Mouse (Mus musculus) spleen, adult 12 weeks (tissue): ENCODE results near the gene Mrap.

Experiments used
- DNase-seq: peaks from one replicate; pipeline ENCODE4 v3.0.0; 2022; ENCODE audit warnings: low spot score

The Mrap gene

DNA sequence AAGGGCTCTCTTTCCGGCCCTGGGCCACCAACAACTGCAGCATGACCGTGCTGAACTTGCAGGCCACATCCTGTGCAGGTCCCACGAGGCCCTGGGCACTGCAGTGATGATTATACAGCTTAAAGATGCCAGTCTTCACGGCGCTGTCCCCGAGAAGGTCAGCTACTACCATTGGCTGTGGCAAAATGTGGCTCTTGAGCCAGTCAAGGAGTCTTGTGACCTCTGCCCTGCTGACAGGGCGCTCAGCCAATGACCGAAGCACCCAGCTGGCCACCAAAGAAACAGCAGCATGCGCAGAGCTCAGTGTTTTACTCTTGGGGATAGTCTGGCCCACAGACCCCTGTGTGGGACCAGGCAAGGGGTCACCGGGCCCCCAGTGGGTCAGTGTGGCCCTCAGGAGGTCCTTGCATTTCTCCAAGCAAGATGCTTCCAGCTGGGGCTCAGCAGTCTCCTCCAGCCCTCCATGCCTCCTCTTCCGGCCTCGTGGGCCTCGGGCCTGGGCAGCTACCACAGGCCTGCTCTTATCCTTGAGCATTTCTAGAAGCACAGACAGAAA is 15.5 kb downstream of the Mrap start:
- no peak for DNase-seq

DNA sequence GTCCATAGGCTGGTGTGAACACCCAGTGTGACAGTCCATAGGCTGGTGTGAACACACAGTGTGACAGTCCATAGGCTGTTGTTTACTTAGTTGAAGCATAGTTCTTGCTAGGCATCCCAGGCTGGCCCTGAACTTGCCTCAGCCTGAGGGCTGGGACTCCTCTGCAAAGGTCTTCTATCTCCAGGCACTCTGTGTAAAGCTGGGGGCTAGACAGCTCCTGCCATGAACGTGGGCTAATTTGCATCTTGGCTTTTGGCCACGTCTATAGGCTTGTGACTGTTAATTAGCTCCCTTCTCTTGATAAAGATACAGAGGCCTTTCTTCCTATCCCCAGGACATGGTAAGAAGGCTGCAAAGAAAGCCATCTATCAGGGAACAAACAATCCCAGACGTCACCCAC is 21.3 kb downstream of the Mrap start:
- no peak for DNase-seq

DNA sequence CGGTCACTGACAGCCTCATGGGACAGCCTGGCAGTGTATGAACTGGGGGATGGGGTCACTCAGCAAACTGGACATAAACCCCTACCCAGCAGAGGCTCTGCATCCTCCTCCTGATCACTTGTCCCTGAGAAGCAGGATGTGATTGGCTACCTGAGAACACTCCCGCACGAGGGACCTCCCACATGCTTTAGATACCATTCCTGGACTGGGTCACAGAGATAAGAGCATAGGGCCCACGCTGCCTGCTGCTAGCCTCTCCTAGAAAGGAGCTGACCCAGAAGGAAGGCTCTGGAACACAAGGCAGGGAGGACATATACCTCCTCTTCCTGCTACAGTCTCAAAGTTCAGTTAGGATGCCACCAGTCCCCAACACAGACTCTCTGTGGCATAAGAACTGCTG is 22.5 kb downstream of the Mrap start:
- no peak for DNase-seq

DNA sequence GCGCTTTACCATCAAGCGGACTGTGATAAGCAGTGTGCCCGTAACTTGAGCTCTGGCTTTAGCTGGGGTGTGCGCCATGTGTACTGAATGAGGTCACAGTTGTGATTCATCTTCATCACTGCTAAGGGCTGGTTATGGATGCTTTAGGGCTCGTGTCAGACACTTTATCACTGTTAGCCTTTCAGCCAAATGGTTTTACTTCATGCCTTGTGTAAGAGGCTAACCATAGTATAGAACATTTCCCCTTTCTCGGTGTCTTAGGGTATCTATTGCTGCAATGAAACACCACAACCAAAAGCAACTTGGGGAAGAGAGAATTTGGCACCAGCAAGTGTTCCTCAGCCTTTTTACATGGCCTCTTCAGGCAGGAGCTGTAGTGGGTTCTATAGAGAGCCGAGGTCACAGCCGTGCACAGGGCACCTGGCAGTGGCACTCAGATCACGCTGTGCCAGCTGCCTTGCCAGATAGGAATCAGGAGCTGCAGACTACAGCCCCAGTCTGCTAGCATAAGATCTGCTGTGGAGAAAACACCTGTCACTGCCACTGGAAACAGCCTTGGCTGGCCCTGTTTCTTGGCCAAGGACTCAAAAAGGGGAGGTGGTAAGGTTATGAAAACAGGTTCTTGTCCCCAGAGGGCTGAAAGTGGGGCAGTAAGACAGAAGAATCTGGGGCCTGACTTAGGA is 27.3 kb downstream of the Mrap start:
- no peak for DNase-seq

DNA sequence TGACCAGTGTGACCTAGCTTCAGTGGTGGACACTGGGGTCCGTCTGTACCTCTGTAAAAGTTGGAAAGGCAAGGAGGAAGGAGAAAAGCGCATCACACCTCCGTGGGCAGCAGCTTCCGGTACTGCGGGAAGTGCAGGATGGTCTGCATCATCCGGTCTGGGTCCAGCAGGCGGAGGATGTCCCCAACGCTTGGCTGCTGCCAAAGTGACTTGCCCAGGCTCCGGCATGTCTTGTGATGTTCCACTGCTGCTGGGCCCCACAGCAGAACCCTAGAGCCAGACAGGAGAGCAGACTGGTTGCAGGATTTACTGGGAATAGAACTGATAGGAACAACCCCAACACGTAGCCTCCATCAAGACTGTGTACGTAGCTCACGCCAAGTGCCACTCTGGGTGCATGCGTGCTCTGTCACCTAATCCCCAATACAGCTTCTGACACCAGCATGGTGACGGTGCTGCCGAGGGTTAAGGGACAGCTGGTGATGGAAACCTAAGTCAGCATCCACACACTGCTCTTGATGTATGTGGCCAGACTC is 29.0 kb downstream of the Mrap start:
- DNase-seq = no peak

DNA sequence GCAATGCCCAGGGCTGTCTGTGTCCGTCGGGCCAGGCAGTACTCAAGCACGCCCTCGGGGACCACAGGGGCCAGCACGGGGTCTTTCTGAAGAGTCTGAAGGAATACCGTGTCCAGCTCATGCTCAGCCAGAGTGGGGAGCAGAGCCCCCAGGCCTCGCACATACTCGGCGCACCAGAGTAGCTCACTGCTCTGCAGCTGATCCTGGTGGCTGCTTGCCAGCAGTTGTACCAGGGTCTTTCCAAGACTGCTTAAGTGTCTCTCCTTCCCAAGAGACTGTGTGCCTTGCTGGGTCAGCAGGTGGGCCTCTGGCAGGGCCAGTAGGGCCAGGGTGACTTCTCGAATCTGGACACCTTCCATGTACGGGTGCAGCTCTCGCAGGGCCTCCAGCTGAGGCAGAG is 36.2 kb downstream of the Mrap start:
- no peak for DNase-seq

DNA sequence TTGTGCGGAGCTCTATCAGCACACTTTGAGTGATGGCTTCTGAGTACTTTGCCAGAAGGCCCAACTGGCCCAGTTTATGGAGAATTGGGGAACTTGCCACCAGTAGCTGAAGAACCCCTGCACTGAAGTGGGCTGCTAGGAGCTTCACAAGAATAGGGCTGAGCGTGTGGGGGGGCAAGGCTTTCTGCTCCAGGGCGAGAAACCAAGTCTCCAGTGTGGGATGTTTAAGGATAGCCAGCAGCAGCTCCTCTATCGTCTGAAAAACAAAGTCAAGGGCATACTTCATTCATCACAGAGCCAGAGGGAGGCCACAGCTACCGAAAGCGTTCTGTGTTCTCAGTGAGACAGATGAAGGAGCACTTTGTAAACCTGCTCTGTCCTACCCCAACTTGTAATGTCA is 36.6 kb downstream of the Mrap start:
- DNase-seq = no peak

DNA sequence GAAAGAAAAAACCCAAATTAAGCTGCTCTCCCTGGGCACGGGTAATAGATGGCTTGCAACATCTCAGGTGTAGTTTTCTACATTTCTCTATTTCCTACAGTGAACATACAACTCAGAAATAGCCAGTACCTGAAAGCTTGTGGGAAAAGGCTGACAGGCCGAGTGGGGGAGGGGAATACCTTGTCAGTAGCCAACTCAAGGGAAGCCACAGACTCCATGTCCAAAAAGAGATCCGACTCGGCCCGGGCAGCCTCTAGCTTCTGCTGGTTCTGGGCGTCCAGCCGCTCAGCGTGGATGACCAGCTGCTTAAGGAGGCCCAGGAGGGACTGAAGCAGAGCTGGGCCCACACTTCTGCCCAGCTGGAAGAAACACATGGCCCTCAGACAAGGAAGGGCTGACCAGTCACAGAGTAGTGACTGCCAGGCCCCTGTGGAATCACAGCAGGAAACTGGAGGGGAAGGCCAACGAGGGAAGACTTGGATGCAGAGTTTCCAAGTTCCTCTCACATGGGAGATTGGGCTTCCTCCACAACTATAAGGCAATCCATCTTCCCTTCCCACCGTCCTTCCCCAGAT is 38.0 kb downstream of the Mrap start:
- DNase-seq = no peak

DNA sequence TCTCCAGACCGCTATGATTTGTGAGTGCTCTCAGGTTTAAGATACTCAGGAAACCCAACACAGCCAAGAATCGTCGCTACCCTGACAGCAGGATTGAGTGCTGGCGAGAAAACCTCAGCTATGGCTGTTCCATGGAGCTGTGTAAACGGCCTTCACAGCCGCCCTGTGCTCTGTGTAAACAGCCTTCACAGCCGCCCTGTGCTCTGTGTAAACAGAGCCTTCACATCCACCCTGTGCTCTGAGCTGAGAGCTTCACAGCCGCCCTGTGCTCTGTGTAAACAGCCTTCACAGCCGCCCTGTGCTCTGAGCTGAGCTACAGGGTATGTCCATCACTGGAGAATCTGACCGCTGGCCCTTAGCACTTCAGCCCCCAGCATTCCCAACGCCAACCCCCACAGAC is 41.8 kb downstream of the Mrap start:
- DNase-seq = no peak

DNA sequence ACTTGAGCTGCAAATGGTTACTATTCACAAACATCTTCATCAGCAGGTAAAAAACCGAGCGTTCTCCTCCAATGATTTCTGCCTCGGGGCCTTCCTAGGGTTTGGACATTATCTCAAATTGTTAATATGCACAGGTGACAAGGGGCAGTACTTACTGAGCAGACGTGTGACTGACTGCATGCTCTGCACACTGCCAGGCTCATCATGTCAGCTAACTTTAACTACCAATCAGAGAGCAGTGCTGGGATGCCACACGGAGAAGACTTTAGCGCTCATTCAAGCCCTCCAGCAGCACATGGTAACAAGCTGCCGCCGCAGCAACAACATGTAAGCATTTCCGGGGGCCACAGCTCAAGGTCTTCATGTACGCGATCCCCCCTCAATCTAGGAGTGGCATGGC is 45.3 kb downstream of the Mrap start:
- no peak for DNase-seq

DNA sequence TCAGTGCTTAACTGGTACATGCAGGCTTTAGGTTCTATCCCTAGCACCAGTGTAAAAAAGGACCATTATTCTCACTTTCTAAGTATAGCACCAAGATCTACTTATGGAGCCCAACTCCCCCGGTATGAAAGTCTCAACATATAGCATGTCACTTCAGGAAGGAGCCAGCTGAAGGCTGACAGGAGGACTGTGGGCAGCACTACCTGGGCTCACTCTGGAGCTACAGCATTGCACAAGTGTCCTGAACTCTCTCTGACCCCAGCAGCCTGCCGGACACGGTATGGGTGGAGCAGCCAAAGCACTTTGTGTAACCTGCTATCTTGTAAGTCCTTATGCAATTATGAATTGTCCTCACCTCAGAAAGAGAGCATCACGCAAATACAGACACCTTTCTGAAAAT is 47.2 kb downstream of the Mrap start:
- DNase-seq = no peak

DNA sequence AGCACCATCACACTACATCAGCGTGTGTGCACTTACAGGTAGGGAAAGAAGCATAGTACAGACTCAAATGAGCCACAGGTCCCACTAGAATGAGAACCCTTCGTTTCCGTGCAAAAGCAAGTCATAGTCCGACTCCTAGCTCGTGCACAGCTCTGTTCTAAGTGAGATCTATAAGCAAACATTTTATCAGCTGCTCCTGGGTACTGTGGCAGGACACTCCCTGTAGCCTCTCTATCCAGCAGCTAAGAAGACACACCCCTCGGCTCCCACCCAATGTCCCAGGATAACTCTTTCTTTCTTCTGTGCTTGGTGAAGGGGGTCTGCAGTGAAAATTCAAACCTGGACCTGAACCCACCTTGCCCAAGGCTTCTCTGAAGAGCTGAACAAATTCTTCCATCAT is 50.6 kb downstream of the Mrap start:
- no peak for DNase-seq

DNA sequence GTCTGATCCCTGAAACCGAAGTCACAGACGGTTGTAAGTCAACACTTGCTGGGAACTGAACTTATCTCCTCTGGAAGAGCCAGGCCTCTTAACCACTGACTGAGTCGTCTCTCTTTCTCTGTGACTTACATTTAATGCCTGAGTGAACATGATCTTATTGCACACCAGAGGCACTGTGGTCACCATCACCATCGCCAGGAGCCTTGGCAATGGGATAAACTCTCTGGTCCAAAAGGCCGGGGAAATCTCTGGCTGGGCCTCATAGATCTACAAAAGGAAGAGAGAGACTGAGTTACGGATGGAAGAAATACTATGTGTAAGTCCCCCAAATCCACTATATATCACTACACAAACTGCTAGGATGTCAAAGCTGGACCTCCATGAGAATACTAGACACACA is 52.9 kb downstream of the Mrap start:
- no peak for DNase-seq

DNA sequence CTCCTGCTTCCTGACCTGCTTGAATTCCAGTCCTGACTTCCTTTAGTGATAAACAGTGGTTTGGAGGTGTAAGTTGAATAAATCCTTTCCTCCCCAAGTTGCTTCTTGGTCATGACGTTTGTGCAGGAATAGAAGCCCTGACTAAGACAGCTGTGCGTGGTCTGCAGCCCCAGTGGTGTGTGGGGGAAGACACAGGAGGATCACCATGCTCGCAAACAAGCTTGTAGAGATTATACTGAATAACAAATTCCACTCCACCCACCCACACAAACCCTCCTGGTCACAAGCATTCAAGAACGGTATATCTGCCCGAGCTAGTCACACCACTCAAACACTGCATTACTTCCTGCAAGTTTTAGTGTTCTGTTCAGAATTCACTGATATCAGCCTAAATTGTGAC is 54.1 kb downstream of the Mrap start:
- DNase-seq = no peak

DNA sequence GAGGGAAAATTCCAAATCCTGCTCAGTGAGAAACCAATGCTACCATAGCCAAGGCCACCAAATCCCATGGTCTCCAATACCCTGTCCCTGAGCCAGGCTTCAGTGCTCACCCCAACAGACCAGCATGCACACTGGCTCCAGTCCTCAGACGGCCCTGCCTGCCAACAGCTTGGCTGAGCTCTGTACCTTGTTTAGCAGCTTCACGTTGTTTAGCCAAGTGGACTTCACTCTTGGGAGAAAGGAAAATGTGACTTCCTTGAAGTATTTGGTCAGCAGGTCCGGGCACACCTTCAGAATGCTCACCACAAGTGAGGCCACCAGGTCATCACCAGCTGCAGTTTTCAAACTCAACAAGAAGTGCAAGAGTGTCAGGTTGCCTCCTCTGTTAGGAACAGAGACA is 54.5 kb downstream of the Mrap start:
- no peak for DNase-seq

DNA sequence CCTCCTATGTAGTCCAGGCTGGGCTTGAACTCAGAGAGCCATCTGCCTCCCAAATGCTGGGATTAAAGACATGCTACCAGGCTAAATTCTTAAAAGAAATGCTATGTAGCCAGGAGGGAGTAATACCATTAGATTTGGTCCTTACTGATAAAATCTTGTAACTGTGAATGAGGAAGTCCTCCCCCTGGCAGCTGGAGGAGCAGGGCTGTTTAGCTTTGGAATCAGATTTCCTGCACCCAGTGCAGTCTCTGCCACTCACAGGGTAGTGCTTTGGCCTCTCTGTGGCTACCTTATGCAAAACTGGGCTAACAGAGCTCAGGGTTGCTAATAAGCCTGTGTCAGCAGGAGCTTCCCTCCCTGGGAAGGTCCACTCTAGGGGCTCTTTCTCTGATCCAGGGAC is 56.7 kb downstream of the Mrap start:
- DNase-seq = no peak

DNA sequence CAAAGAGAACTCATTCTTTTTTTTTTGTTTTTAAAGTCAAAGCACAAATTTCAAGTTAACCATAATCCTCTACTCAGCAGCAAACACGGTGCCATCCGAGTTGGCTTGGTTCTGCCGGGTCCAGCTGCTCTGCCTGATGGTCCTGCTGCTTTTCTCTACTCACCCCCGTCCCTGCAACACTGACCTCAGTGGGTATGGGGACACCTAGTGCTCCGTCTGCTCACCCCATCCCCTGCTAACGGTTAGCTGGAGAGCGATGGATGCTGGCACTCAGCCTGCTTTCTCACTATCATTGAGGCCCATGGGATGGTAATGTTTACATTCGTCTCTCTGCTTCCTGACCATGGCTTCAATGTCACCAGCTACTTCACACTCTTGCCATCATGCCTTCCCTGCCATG is 60.4 kb downstream of the Mrap start:
- no peak for DNase-seq

DNA sequence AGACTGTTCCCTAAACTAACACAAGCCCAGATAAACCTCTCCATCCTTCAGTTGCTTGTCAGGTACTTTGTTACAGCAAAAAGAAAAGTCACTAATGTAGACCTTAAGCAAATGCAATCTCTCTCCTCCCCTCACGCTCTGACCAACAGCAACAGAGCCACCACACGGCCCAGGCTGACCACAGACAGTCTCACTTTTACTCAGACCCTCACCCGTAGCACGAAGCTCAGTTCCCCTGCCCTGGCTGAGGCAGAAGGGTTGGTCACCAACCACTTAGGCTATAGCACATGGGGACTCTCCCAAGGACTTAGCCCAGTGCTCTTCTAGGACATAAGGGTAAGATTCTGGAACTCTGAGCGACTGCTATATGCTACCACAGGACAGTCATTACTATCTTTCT is 60.8 kb downstream of the Mrap start:
- DNase-seq = no peak
